Comparison of ENCODE assay signal across 22 mouse cellular contexts in genomic region chr2:23045703-23046102, GRCm38 (mm10).
"Had no signal": no experiment of that assay in that cellular context is flagged by ENCODE, and none has a peak within 500 bp of the region (broad histone marks: within the 10 kb centered on the region; RNA-seq: fewer than 3 reads in every experiment).

No protein-coding gene starts in this region.

- H3K9ac ChIP-seq: heart, embryonic 13.5 days; heart, embryonic 15.5 days; hindbrain, embryonic 13.5 days; hindbrain, embryonic 15.5 days; limb, embryonic 12.5 days had no signal

- H3K4me2 ChIP-seq: heart, embryonic 11.5 days; heart, embryonic 13.5 days; heart, embryonic 15.5 days; hindbrain, embryonic 13.5 days; hindbrain, embryonic 15.5 days; limb, embryonic 12.5 days; liver, embryonic 11.5 days had no signal

- H3K36me3 ChIP-seq: heart, embryonic 13.5 days; heart, embryonic 15.5 days; hindbrain, embryonic 13.5 days; hindbrain, embryonic 15.5 days; limb, embryonic 10.5 days; limb, embryonic 12.5 days had no signal

- H3K9me3 ChIP-seq: heart, embryonic 13.5 days; heart, embryonic 15.5 days; hindbrain, embryonic 13.5 days; hindbrain, embryonic 15.5 days; limb, embryonic 10.5 days had no signal

- ATAC-seq: hindbrain, postnatal 0 days; intestine, postnatal 0 days had no signal

- H3K27me3 ChIP-seq: heart, embryonic 13.5 days; heart, embryonic 15.5 days; hindbrain, embryonic 13.5 days; hindbrain, embryonic 15.5 days; limb, embryonic 12.5 days had no signal

- H3K4me1 ChIP-seq: heart, embryonic 13.5 days; heart, embryonic 15.5 days; hindbrain, embryonic 13.5 days; hindbrain, embryonic 15.5 days; limb, embryonic 10.5 days; limb, embryonic 12.5 days had no signal

- DNase-seq: gastrocnemius, postnatal 14 days; gastrocnemius, postnatal 36 days; heart, adult 2 months; heart, postnatal 14 days; heart, postnatal 36 days; kidney, adult 18-20 months; kidney, adult 8-10 months; kidney, postnatal 10 days; kidney, postnatal 25 days; kidney, postnatal 4 days; liver had no signal

- H3K4me3 ChIP-seq: heart, adult 2 months; heart, embryonic 13.5 days; heart, embryonic 15.5 days; hindbrain, embryonic 13.5 days; hindbrain, embryonic 15.5 days; left cerebral cortex, adult 2 months; limb, embryonic 10.5 days; limb, embryonic 12.5 days had no signal

- H3K27ac ChIP-seq: heart, adult 2 months; heart, embryonic 13.5 days; heart, embryonic 15.5 days; hindbrain, embryonic 13.5 days; hindbrain, embryonic 15.5 days; hindbrain, postnatal 0 days; left cerebral cortex, adult 2 months; limb, embryonic 10.5 days; limb, embryonic 12.5 days had no signal
